31 mouse cellular contexts compared by ENCODE assay signal in genomic region chr17:74715128-74715527, GRCm38 (mm10).
"Had no signal": no experiment of that assay in that cellular context is flagged by ENCODE, and none has a peak within 500 bp of the region (broad histone marks: within the 10 kb centered on the region; RNA-seq: fewer than 3 reads in every experiment).

No protein-coding gene starts in this region.

- H3K27ac ChIP-seq: limb, embryonic 10.5 days; limb, embryonic 12.5 days; limb, embryonic 13.5 days; limb, embryonic 15.5 days; liver, embryonic 12.5 days; liver, embryonic 13.5 days; liver, embryonic 14.5 days; liver, embryonic 15.5 days; lung, embryonic 15.5 days; macrophage; midbrain, embryonic 10.5 days; midbrain, embryonic 12.5 days; midbrain, embryonic 13.5 days; midbrain, embryonic 15.5 days; neural tube, embryonic 12.5 days had no signal

- H3K36me3 ChIP-seq: limb, embryonic 13.5 days; liver, embryonic 13.5 days; liver, embryonic 15.5 days; lung, embryonic 15.5 days; midbrain, embryonic 10.5 days; midbrain, embryonic 12.5 days; midbrain, embryonic 13.5 days; midbrain, embryonic 15.5 days; neural tube, embryonic 12.5 days had no signal

- DNase-seq: left cerebral cortex, postnatal 4 days; liver; liver, embryonic 13.5 days; liver, postnatal 0 days; lung, adult 18-20 months; lung, adult 2 months; lung, embryonic 14.5 days; lung, postnatal 10 days; lung, postnatal 14 days; lung, postnatal 36 days; lung, postnatal 4 days; midbrain, embryonic 14.5 days had no signal

- H3K4me3 ChIP-seq: limb, embryonic 10.5 days; limb, embryonic 12.5 days; limb, embryonic 13.5 days; limb, embryonic 15.5 days; liver, embryonic 12.5 days; liver, embryonic 13.5 days; liver, embryonic 15.5 days; lung, embryonic 15.5 days; midbrain, embryonic 10.5 days; midbrain, embryonic 12.5 days; midbrain, embryonic 13.5 days; midbrain, embryonic 15.5 days; myocyte; neural tube, embryonic 12.5 days had no signal

- H3K27me3 ChIP-seq: limb, embryonic 12.5 days; limb, embryonic 13.5 days; limb, embryonic 15.5 days; liver, embryonic 13.5 days; liver, embryonic 15.5 days; lung, embryonic 15.5 days; midbrain, embryonic 15.5 days had no signal

- ATAC-seq: liver, embryonic 12.5 days; liver, postnatal 0 days; lung, postnatal 0 days; midbrain, embryonic 13.5 days; midbrain, embryonic 15.5 days; midbrain, embryonic 16.5 days had no signal

- H3K9ac ChIP-seq: limb, embryonic 12.5 days; limb, embryonic 13.5 days; limb, embryonic 15.5 days; liver, embryonic 12.5 days; liver, embryonic 13.5 days; liver, embryonic 14.5 days; liver, embryonic 15.5 days; liver, postnatal 0 days; lung, embryonic 14.5 days; lung, embryonic 15.5 days; midbrain, embryonic 12.5 days; midbrain, embryonic 13.5 days; midbrain, embryonic 15.5 days; neural tube, embryonic 12.5 days had no signal

- H3K9me3 ChIP-seq: limb, embryonic 10.5 days; limb, embryonic 12.5 days; limb, embryonic 13.5 days; limb, embryonic 15.5 days; liver, embryonic 12.5 days; liver, embryonic 13.5 days; liver, embryonic 15.5 days; lung, embryonic 15.5 days; midbrain, embryonic 10.5 days; midbrain, embryonic 12.5 days; midbrain, embryonic 13.5 days; midbrain, embryonic 15.5 days; neural tube, embryonic 12.5 days had no signal

- H3K4me2 ChIP-seq: limb, embryonic 12.5 days; limb, embryonic 13.5 days; limb, embryonic 15.5 days; liver, embryonic 11.5 days; liver, embryonic 12.5 days; liver, embryonic 13.5 days; liver, embryonic 15.5 days; lung, embryonic 14.5 days; lung, embryonic 15.5 days; midbrain, embryonic 11.5 days; midbrain, embryonic 12.5 days; midbrain, embryonic 13.5 days; midbrain, embryonic 15.5 days; neural tube, embryonic 12.5 days had no signal
